Mouse (Mus musculus): ENCODE measurements around the gene Maff. TPM values are rescaled to one million over a fixed set of nuclear protein-coding genes. Genes with fewer than 3 reads are reported as not detected.

Gene Maff
- polyA plus RNA-seq, 1 experiment from 2014 or later, result 0.84 TPM

DNA sequence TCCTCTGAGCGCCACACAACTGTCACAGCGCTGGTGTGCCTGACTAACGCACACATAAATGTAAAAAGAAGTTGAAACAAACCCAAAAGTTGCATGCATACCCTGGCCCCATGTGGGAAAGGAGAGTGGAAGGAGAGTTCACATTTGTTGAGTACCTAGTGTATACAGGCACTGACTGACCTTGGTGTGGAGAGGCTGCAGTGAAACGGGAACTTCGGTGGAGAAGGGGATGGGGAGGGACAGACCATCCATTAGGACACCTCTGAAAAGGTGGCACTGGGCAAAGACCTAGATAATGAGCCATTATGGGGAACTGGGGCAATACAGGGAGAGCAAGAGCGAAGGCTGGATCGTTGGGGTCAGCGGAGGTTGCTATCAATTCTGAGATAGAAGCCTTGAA, 10.1 kb downstream of the Maff start:
- H3K4me1 ChIP-seq (replicated peaks), result peaks cover 32% of the 10 kb centered on the region
- WGBS, result 86% methylated on average over 8 of the region's 8 CpGs
- no peak overlapping the region for H3K27ac ChIP-seq
- ATAC-seq (ENCODE audit: low FRiP score), result no peak
- H3K36me3 ChIP-seq, result peaks cover 6% of the 10 kb centered on the region
- H3K4me2 ChIP-seq, result peak overlapping the region; percentile 95
- H3K27me3 ChIP-seq, result peaks cover 36% of the 10 kb centered on the region
- no peak overlapping the region; the same call in 1 of the 2 replicates for H3K4me3 ChIP-seq
- no peak overlapping the region for H3K9ac ChIP-seq
- no peaks in the 10 kb centered on the region for H3K9me3 ChIP-seq

DNA sequence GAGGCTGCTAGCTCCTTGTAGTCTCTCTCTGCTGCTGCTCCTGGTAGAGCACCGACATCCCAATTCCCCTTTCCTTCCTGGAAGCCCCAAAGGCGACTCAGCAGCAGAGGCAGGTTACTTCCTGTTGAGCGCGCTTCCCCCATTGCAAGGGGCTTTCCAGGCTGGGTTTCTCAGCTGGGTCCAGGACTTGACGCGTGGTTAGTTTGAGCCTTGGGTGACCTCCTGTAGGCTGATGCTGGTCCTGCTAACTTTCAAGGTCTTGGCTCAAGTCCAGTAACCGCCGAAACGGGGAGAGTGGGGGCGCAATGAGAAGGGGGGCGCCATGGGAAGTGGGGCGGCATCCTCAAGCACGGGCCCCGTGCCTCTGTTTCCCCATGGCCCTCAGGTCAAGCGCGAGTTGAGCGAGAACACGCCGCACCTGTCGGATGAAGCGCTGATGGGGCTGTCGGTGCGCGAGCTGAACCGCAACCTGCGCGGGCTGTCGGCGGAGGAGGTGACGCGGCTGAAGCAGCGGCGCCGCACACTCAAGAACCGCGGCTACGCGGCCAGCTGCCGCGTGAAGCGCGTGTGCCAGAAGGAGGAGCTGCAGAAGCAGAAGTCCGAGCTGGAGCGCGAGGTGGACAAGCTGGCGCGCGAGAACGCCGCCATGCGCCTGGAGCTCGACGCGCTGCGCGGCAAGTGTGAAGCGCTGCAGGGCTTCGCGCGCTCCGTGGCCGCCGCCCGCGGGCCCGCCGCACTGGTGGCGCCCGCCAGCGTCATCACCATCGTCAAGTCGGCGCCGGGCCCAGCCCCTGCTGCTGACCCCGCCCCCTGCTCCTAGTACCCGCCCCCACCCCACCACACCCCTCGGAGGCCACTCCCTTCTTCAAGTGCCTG, 10.9 kb downstream of the Maff start:
- Histone ChIP-seq H3K4me1 (replicated peaks) (peaks cover 30% of the 10 kb centered on the region), H3K27ac (peak overlapping the region; percentile 23; the same call in 1 of the 2 replicates), H3K4me2 (peak overlapping the region; percentile 95), H3K36me3 (peaks cover 14% of the 10 kb centered on the region), H3K9ac (peak overlapping the region; percentile 74), H3K9me3 (no peaks in the 10 kb centered on the region), H3K27me3 (peaks cover 34% of the 10 kb centered on the region), H3K4me3 (peak overlapping the region; percentile 46)
- WGBS, result under 1% methylated on average over 74 of the region's 77 CpGs
- peak; percentile 81 for ATAC-seq (ENCODE audit: low FRiP score)

DNA sequence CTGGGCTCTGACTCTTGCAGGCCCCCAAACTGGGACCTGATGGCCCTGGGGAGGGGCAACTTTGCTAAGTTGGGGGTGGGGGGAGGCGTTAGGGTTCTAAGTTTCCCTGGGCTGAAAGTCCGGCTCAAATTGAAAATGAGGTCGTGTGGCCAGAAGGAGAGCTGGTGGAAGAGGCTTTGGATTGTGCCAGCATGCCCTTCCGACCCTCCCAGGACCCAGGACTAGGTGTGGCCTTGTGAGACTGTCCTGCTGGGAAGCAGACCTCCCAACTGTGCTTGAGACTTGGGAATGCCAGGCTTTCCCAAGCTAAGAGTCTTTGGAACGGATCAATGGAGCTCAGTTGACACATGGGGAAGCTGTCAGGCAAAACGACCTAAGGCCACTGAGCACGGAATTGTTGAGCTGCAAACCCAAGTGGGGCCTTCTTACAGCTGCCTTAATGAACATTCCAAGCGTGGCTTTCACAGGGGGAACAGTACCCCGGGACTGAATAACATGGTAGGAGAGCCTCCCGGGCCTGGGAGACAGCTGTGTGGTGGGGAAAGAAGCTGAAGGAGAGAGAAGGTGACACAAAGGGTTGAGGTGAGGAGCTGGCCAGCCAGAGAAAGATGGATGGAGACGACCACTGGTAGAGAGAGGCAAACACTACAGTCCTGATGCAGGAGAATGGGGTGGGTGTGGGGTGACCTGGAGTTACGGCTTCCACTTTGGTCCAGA, 11.7 kb downstream of the Maff start:
- H3K27ac ChIP-seq, result peak overlapping the region; percentile 23; the same call in 1 of the 2 replicates
- no peak overlapping the region for H3K9ac ChIP-seq
- ATAC-seq (ENCODE audit: low FRiP score), result no peak; the same call in 1 of the 2 replicates
- 38% methylated on average over 12 of the region's 12 CpGs for WGBS
- H3K27me3 ChIP-seq, result peaks cover 34% of the 10 kb centered on the region
- H3K9me3 ChIP-seq, result no peaks in the 10 kb centered on the region
- H3K4me1 ChIP-seq (replicated peaks), result peaks cover 30% of the 10 kb centered on the region
- peak overlapping the region; percentile 46; the same call in 1 of the 2 replicates for H3K4me3 ChIP-seq
- H3K36me3 ChIP-seq, result peaks cover 22% of the 10 kb centered on the region
- H3K4me2 ChIP-seq, result peak overlapping the region; percentile 95

DNA sequence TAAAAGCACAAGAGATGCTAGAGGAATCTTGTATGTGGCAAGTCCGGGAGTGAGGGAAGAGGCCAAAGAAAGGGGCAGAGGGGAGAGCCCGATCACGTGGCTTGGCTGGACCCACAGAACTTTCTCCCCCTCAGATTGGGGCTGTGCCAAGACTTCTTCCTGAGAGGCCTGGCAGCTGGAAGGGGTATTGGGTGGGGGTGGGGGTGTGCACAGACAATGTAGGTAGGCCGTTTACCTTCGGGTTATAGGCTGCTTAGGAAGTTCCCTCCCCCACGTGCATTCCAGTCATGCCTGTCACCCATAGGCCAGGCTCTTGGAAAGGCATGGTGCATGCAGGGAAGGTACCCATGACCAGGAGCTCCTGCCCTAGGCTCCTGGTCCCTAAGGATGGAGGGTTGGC, 13.5 kb downstream of the Maff start:
- Histone ChIP-seq H3K36me3 (peaks cover 41% of the 10 kb centered on the region), H3K4me1 (replicated peaks) (peaks cover 30% of the 10 kb centered on the region), H3K27me3 (peaks cover 27% of the 10 kb centered on the region), H3K27ac (no peak overlapping the region), H3K4me3 (no peak overlapping the region), H3K9me3 (no peaks in the 10 kb centered on the region), H3K4me2 (no peak overlapping the region), H3K9ac (0 out of 2 replicates have a peak overlapping the region, but pooled peaks have one; percentile 43)
- 67% methylated on average over 6 of the region's 6 CpGs for WGBS
- no peak for ATAC-seq (ENCODE audit: low FRiP score)

DNA sequence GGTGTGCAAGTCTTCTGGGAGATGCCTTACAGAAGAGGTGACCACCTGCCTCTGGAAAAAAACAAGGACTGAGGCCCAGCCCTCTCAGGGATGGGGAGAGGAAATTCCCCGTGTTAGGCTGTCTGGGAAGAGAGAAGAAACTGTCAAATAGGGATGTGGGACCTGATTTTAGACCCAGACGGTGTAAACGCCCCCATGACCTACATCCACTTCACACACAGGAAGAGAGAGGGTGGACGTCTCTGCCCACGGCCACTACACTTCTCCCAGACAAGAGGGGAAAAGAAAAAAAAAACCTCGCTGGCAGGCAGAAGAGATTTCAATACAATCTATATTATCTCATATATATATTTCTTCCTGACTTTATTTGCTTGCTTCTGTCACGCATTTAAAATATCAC, 13.9 kb downstream of the Maff start:
- H3K4me1 ChIP-seq (replicated peaks), result peaks cover 30% of the 10 kb centered on the region
- no peaks in the 10 kb centered on the region for H3K9me3 ChIP-seq
- peaks cover 24% of the 10 kb centered on the region for H3K27me3 ChIP-seq
- no peak overlapping the region for H3K27ac ChIP-seq
- H3K9ac ChIP-seq, result 0 out of 2 replicates have a peak overlapping the region, but pooled peaks have one; percentile 43
- peaks cover 45% of the 10 kb centered on the region for H3K36me3 ChIP-seq
- no peak for ATAC-seq (ENCODE audit: low FRiP score)
- H3K4me2 ChIP-seq, result no peak overlapping the region
- no peak overlapping the region for H3K4me3 ChIP-seq
- WGBS, result 73% methylated on average over 7 of the region's 7 CpGs

DNA sequence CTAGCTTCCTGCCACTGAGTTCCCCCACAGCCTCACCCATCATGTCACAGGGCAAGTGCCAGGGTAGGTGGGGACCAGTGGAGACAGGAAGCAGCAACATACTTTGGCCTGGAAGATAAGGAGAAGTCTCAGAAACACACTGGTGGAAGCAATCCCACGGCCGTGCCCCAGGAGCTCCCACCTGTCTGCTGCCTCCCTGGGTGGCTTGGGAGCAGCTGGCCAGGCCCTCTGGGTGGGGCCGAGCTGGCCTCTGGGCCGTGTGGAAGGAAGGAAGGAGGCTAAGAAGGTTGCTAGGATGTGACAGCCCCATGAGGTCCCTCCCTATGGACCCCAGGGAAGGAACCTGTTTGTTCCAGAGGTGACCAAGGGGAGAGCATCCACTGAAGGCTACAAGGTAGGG, 14.6 kb downstream of the Maff start:
- ATAC-seq (ENCODE audit: low FRiP score), result no peak
- WGBS, result 68% methylated on average over 4 of the region's 4 CpGs
- peaks cover 51% of the 10 kb centered on the region for H3K36me3 ChIP-seq
- H3K4me1 ChIP-seq (replicated peaks), result peaks cover 30% of the 10 kb centered on the region
- H3K4me3 ChIP-seq, result no peak overlapping the region
- H3K9ac ChIP-seq, result no peak overlapping the region
- no peak overlapping the region for H3K27ac ChIP-seq
- no peaks in the 10 kb centered on the region for H3K9me3 ChIP-seq
- no peak overlapping the region for H3K4me2 ChIP-seq
- H3K27me3 ChIP-seq, result peaks cover 18% of the 10 kb centered on the region

DNA sequence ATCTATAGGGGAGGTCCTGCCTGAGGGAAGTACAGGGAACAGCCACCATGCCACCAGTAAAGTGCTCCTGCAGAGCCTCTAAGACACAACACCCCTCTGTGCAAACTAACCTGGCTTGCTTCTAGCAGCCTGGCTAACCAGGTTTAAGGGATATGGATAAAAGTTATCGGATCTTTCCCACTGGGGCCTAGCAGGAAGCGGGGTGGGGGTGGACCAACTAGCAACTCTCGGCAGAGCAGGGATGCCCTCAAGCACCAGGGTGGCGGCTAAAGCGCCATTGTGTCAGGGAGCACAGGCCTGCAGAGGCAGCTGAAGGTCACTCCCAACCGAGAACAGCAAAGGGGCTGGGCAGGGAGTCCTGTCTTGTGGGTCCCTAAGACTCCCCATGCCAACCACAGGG, 17.7 kb downstream of the Maff start:
- no peak overlapping the region for H3K27ac ChIP-seq
- peaks cover 8% of the 10 kb centered on the region; the same call in 1 of the 2 replicates for H3K4me1 ChIP-seq (replicated peaks)
- H3K4me3 ChIP-seq, result no peak overlapping the region
- no peak for ATAC-seq (ENCODE audit: low FRiP score)
- H3K9me3 ChIP-seq, result no peaks in the 10 kb centered on the region
- WGBS, result 65% methylated on average over 6 of the region's 6 CpGs
- H3K27me3 ChIP-seq, result no peaks in the 10 kb centered on the region
- H3K4me2 ChIP-seq, result no peak overlapping the region
- no peak overlapping the region for H3K9ac ChIP-seq
- peaks cover 76% of the 10 kb centered on the region for H3K36me3 ChIP-seq

DNA sequence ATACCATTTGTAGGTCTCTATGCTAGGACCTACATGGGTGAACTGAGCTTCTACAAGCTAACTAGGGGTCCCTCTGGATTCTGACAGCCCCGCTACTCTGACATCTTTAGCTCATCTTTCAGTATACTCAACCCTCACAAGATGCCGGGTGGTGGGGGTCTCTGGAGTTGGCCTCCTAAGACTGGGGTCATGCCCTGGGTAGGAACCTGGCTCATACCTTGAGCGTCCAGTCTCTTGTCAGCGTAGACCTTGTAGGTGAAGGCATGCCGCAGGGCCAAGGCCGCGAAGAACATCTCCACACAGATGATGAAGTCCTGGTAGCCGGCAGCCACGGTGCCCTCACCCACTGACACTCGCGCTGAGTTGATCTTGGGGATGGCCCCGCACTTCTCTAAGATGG, 18.6 kb downstream of the Maff start:
- no peak overlapping the region for H3K4me3 ChIP-seq
- peaks cover 4% of the 10 kb centered on the region; the same call in 1 of the 2 replicates for H3K4me1 ChIP-seq (replicated peaks)
- H3K36me3 ChIP-seq, result peaks cover 85% of the 10 kb centered on the region
- no peak overlapping the region for H3K27ac ChIP-seq
- 98% methylated on average over 12 of the region's 12 CpGs for WGBS
- H3K9me3 ChIP-seq, result no peaks in the 10 kb centered on the region
- ATAC-seq (ENCODE audit: low FRiP score), result no peak
- no peaks in the 10 kb centered on the region for H3K27me3 ChIP-seq
- no peak overlapping the region for H3K4me2 ChIP-seq
- no peak overlapping the region for H3K9ac ChIP-seq

DNA sequence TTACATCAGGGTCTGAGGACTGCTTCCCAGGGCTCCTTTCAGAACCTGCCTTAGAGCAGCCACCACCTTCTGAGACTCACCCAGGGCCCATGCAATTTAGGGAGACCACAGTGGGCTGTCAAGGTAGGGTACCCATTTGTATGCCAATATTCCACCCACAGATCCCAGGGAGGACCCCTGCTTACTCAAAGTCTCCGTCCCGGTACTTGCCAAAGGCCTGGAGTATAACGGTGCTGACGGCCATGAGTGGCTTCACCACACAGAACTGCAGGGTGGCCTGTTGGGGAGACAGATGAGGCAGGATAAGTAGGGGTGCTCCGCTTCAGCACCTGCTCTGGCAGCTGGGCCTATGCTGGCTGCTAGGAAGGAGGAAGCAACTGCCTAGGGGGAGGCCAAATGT, 20.0 kb downstream of the Maff start:
- ATAC-seq (ENCODE audit: low FRiP score), result no peak
- WGBS, result 95% methylated on average over 5 of the region's 5 CpGs
- H3K36me3 ChIP-seq, result peaks cover 85% of the 10 kb centered on the region

DNA sequence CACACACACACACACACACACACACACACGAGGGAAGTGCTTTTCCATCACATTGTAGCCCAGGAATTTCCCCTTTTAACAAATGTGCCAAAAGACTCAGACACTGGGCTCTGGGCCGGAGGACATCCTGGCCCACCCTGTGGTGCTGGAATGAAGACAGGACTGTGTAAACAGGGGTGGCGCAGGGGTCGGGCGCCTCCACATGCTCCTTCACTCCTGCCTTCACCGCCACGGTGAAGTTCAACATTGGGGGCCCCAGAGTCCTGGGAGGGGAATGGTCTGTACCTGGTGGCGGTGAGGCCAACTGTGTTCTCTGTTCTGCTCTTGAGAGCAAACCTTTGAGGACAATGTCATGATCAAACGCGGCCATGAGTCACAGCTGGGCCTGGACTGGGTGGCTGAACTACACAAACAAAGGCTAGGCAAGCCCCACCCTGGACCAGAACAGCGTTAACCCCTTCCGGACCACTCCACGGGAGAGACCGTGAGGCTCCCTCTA, 21.9 kb downstream of the Maff start:
- H3K9ac ChIP-seq, result no peak overlapping the region
- no peak for ATAC-seq (ENCODE audit: low FRiP score)
- peaks cover 84% of the 10 kb centered on the region for H3K36me3 ChIP-seq
- 67% methylated on average over 14 of the region's 14 CpGs for WGBS
- H3K4me1 ChIP-seq (replicated peaks), result 0 out of 2 replicates have a peak, but pooled peaks cover 2% of the 10 kb centered on the region
- H3K27ac ChIP-seq, result peak overlapping the region; percentile 50
- no peaks in the 10 kb centered on the region for H3K27me3 ChIP-seq
- no peaks in the 10 kb centered on the region for H3K9me3 ChIP-seq
- no peak overlapping the region for H3K4me3 ChIP-seq
- H3K4me2 ChIP-seq, result no peak overlapping the region

More for the DNA sequence above, 20.0 kb downstream of the Maff start:
- Histone ChIP-seq H3K9me3 (no peaks in the 10 kb centered on the region), H3K4me3 (no peak overlapping the region), H3K27ac (no peak overlapping the region), H3K4me2 (no peak overlapping the region), H3K9ac (no peak overlapping the region), H3K4me1 (replicated peaks) (0 out of 2 replicates have a peak, but pooled peaks cover 2% of the 10 kb centered on the region), H3K27me3 (no peaks in the 10 kb centered on the region)

DNA sequence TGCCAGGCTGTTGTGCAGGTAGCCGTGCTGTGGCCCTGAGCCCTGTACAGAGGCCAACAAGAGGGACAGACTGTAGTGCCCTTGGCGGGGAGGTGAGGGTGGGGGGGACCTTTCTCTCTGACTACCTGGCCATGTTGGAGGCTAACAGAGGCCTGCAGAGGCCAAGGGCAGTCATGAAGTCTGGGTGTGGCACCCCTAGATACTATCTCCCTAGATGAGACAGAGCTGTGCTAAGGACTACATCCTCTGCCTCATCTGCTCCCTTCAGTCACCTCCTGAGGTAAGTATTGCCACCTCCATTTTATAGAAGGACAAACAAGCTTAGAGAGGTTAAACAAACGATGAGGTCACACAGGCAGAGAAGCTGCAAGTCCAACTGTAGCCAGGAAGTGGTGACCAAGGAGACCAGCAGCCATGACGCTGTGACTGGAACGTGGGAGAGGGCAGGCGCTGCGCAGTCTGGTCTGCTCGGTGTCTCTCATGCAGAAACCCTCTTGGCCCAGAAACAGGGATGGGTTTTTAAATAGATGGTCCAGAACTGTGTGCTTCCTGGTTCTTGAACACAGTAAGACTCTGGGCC, 22.5 kb downstream of the Maff start:
- no peak for ATAC-seq (ENCODE audit: low FRiP score)
- no peak overlapping the region; the same call in 1 of the 2 replicates for H3K9ac ChIP-seq
- no peaks in the 10 kb centered on the region for H3K27me3 ChIP-seq
- H3K36me3 ChIP-seq, result peaks cover 84% of the 10 kb centered on the region
- 0 out of 2 replicates have a peak, but pooled peaks cover 2% of the 10 kb centered on the region for H3K4me1 ChIP-seq (replicated peaks)
- WGBS, result 84% methylated on average over 8 of the region's 8 CpGs
- H3K4me3 ChIP-seq, result no peak overlapping the region
- H3K27ac ChIP-seq, result peak overlapping the region; percentile 50
- no peak overlapping the region for H3K4me2 ChIP-seq
- no peaks in the 10 kb centered on the region for H3K9me3 ChIP-seq

Measured in hindbrain, embryonic 13.5 days (tissue).